Mouse (Mus musculus): Measurements from ENCODE around the gene Tcp11l2. TPM values are rescaled to one million over a fixed set of nuclear protein-coding genes. Genes with fewer than 3 reads are reported as not detected.

The Tcp11l2 gene
- total and polyA plus RNA-seq, 3 experiments, result 0.81 to 4.3 TPM; not detected in 1

DNA sequence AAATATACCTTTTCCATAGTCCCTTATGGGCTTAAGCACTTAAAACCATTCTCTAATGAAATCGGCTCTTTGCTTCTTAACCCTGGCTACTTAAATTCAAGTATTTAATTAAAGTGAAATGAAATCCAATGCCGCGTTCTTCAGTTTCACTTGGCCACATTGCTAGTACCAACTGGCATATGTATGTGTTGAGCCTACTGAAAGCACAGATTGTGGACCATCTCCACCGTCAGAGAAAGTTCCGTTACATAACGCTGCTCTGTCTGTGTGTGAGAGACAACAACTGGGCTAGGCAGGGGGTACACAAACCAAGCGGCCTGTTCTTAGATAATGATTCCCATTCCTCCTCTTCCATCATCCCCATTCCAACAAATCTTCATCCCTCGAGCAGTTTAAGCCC is 12.0 kb upstream of the Tcp11l2 start:
- TF ChIP-seq POLR2A (IDR thresholded peaks at IDR 0.05; ENCODE audit: control insufficient read depth in 1 of 2, insufficient read depth in 1 of 2, low read depth in 1 of 2, low read length in 2 of 2, poor library complexity in 1 of 2) (no peak), HCFC1 (IDR thresholded peaks at IDR 0.05; ENCODE audit: low read depth, low read length) (no peak), TBP (IDR thresholded peaks at IDR 0.05; ENCODE audit: low read depth, low read length) (no peak)
- Histone ChIP-seq H3K27ac (ENCODE audit: control insufficient read depth, low read depth, low read length) (no peak overlapping the region), H3K4me1 (ENCODE audit: control insufficient read depth in 1 of 2, insufficient read depth in 2 of 2, low read length in 2 of 2) (peaks cover 5 to 15% of the 10 kb centered on the region in 2 experiments; a peak in 3 of 4 replicates), H3K4me3 (ENCODE audit: control insufficient read depth in 1 of 2, insufficient read depth in 1 of 2, low read depth in 2 of 2, low read length in 2 of 2) (no peak overlapping the region), H3K27me3 (ENCODE audit: control insufficient read depth in 1 of 2, insufficient read depth in 2 of 2, low read length in 2 of 2) (no peaks in the 10 kb centered on the region), H3K9me3 (replicated peaks; ENCODE audit: insufficient read depth, low read length) (no peaks in the 10 kb centered on the region), H3K79me2 (ENCODE audit: control insufficient read depth, insufficient read depth, low read length, poor library complexity) (no peaks in the 10 kb centered on the region), H3K36me3 (ENCODE audit: control insufficient read depth in 1 of 2, insufficient read depth in 2 of 2, low read length in 2 of 2) (peaks cover 0 to 2% of the 10 kb centered on the region in 2 experiments; a peak in 1 of 4 replicates), H3K9ac (ENCODE audit: control insufficient read depth, low read depth, low read length, poor library complexity, severe bottlenecking) (no peak overlapping the region)
- DNase-seq (ENCODE audit: low read depth, low spot score), result no peak

DNA sequence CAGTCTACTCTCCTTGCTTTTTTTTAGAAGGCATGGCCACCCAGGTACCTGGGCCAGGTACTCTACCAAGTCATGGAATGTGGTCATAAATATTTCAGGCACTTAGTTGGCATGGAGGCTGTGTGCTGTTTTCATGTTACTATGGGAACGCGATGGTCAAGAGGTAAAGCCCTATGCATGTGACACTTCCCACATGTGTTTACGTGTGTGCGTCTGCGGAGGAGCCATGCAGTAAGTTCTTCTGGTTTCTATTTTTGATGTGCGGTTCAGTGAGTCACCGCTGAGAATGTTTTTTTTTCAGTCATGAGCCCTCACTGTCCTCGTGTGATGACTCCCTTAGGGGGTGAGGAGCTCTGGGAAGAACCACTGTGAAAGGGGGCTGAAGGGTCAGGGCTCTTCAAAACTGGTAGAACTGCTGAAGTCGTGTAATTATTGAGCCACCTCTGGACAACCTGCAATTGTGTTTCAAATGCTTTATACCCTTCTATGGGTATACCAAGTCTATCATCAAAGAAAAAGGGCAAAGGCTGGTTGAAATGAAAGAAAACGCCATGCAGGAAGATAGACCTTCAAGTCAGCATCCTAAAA is 5.3 kb upstream of the Tcp11l2 start:
- H3K9me3 ChIP-seq (replicated peaks; ENCODE audit: insufficient read depth, low read length), result no peaks in the 10 kb centered on the region
- no peaks in the 10 kb centered on the region for H3K79me2 ChIP-seq (ENCODE audit: control insufficient read depth, insufficient read depth, low read length, poor library complexity)
- peaks cover 0 to 26% of the 10 kb centered on the region in 2 experiments; a peak in 2 of 4 replicates for H3K36me3 ChIP-seq (ENCODE audit: control insufficient read depth in 1 of 2, insufficient read depth in 2 of 2, low read length in 2 of 2)
- no peaks in the 10 kb centered on the region for H3K27me3 ChIP-seq (ENCODE audit: control insufficient read depth in 1 of 2, insufficient read depth in 2 of 2, low read length in 2 of 2)
- TF ChIP-seq MAX (IDR thresholded peaks at IDR 0.05; ENCODE audit: low read length) (no peak), TCF12 (IDR thresholded peaks at IDR 0.05; ENCODE audit: low read depth, low read length) (no peak), POLR2A (IDR thresholded peaks at IDR 0.05; ENCODE audit: control insufficient read depth in 1 of 2, insufficient read depth in 1 of 2, low read depth in 1 of 2, low read length in 2 of 2, poor library complexity in 1 of 2) (no peak), SMC3 (IDR thresholded peaks at IDR 0.05; ENCODE audit: low read depth, low read length) (no peak), RAD21 (IDR thresholded peaks at IDR 0.05; ENCODE audit: low read depth, low read length) (no peak), ETS1 (IDR thresholded peaks at IDR 0.05; ENCODE audit: low read depth, low read length) (no peak), MYC (IDR thresholded peaks at IDR 0.05; ENCODE audit: low read depth, low read length) (no peak), TBP (IDR thresholded peaks at IDR 0.05; ENCODE audit: low read depth, low read length) (no peak), ELF1 (IDR thresholded peaks at IDR 0.05; ENCODE audit: low read depth, low read length) (no peak), MAFK (IDR thresholded peaks at IDR 0.05; ENCODE audit: borderline replicate concordance, low read depth, low read length) (no peak), GABPA (IDR thresholded peaks at IDR 0.05; ENCODE audit: low read depth, low read length) (no peak), JUND (IDR thresholded peaks at IDR 0.05; ENCODE audit: low read depth, low read length) (no peak), UBTF (IDR thresholded peaks at IDR 0.05; ENCODE audit: borderline replicate concordance, insufficient read depth, low read depth, low read length) (no peak), POLR2AphosphoS2 (IDR thresholded peaks at IDR 0.05; ENCODE audit: low read length) (no peak), USF1 (IDR thresholded peaks at IDR 0.05; ENCODE audit: low read depth, low read length) (no peak), KAT2A (conservative IDR thresholded peaks at IDR 0.05; ENCODE audit: low read depth, low read length) (no peak), ZKSCAN1 (IDR thresholded peaks at IDR 0.05; ENCODE audit: low read depth, low read length) (no peak)
- H3K4me3 ChIP-seq (ENCODE audit: control insufficient read depth in 1 of 2, insufficient read depth in 1 of 2, low read depth in 2 of 2, low read length in 2 of 2), result no peak overlapping the region
- peaks cover 21% of the 10 kb centered on the region in 2 experiments for H3K4me1 ChIP-seq (ENCODE audit: control insufficient read depth in 1 of 2, insufficient read depth in 2 of 2, low read length in 2 of 2)
- no peak overlapping the region for H3K27ac ChIP-seq (ENCODE audit: control insufficient read depth, low read depth, low read length)
- no peak overlapping the region for H3K9ac ChIP-seq (ENCODE audit: control insufficient read depth, low read depth, low read length, poor library complexity, severe bottlenecking)
- no peak for DNase-seq (ENCODE audit: low read depth, low spot score)

Measured in MEL (cell line).